Mouse (Mus musculus): Measurements from ENCODE around the gene Crtc2.
"Not testable (repeated sequence)": the region's sequence is repeated elsewhere in the genome, so short reads cannot be mapped to it uniquely, and the experiment has no call there.

- TF ChIP-seq POLR2A (IDR thresholded peaks at IDR 0.05; ENCODE audit: control insufficient read depth in 1 of 2, insufficient read depth in 1 of 2, low read depth in 1 of 2, low read length in 2 of 2, poor library complexity in 1 of 2); CTCF (IDR thresholded peaks at IDR 0.05 in 2 of 3, conservative IDR thresholded peaks at IDR 0.05 in 1 of 3; ENCODE audit: control insufficient read depth in 1 of 3, insufficient read depth in 1 of 3, low read depth in 2 of 3, low read length in 3 of 3, poor library complexity in 1 of 3, severe bottlenecking in 1 of 3); SIN3A (IDR thresholded peaks at IDR 0.05; ENCODE audit: low read length); POLR2AphosphoS2 (IDR thresholded peaks at IDR 0.05; ENCODE audit: low read length); ZNF384 (IDR thresholded peaks at IDR 0.05; ENCODE audit: low read depth, low read length); USF1 (IDR thresholded peaks at IDR 0.05; ENCODE audit: low read depth, low read length); BHLHE40 (IDR thresholded peaks at IDR 0.05; ENCODE audit: borderline replicate concordance, low read depth, low read length): not testable (repeated sequence)
Observed at GRCm38 (mm10) chr3:90253174-90253573, 789 bp upstream of the Crtc2 start.
